Mouse (Mus musculus): ENCODE measurements around the gene Nebl. TPM values are rescaled to one million over a fixed set of nuclear protein-coding genes. Genes with fewer than 3 reads are reported as not detected.

The Nebl gene
- polyA plus RNA-seq, 1 experiment from 2014 or later: 0.22 TPM

DNA sequence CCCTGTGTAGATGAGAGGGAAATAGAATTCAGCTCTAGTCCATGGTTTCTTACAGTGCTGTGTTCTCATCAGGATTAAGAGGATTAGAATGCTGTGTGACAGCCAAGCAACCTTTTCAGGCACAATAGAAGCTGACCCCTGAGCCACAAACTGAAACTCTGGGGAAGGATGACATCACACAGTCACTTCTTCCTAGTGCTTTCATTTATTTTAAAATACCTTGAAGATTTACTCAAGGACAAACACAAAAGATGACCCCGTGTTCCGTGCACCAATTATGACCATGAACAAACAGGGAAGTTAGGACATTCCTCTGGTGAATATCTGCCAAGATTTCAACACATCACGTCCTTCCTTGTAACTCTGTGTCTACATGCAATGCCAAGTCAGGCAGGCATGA lies 121.0 kb downstream of the Nebl start:
- H3K36me3 ChIP-seq (ENCODE audit: control insufficient read depth, insufficient read depth): no peaks in the 10 kb centered on the region
- H3K4me2 ChIP-seq (replicated peaks; ENCODE audit: low read depth): no peak overlapping the region
- no peak overlapping the region for H3K9ac ChIP-seq (ENCODE audit: low read depth, low read length)
- WGBS: 44% methylated on average over 3 of the region's 3 CpGs
- no peaks in the 10 kb centered on the region for H3K27me3 ChIP-seq (replicated peaks; ENCODE audit: control insufficient read depth, insufficient read depth, low read length)
- no peak overlapping the region for H3K27ac ChIP-seq (ENCODE audit: low read depth, low read length)
- TF ChIP-seq CTCF (IDR thresholded peaks at IDR 0.05; ENCODE audit: low read depth): no peak
- no peak overlapping the region for H3K4me3 ChIP-seq (ENCODE audit: low read depth, low read length)
- H3K4me1 ChIP-seq (replicated peaks; ENCODE audit: control insufficient read depth, insufficient read depth, low read length): no peaks in the 10 kb centered on the region
- H3K9me3 ChIP-seq (ENCODE audit: control insufficient read depth): no peaks in the 10 kb centered on the region
- no peak for ATAC-seq

DNA sequence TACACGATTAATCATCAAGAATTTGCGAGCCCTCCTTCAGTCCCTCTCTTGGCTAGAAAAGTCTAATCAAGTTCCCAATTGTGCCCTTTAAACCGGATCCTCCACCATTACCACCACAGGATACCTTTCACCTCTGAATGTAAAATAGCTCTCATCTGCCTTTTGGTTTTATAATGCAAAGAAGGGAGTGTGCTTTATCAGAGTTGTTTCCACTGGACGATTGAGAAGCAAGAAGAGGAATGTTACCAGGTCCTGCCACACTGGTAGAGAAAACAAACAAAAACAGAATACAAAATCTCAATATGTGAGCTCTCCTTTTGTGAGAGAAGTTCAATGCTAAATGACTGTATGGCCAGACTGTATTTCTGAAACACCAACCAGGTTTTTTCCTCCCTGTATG lies 127.7 kb downstream of the Nebl start:
- ATAC-seq: no peak

DNA sequence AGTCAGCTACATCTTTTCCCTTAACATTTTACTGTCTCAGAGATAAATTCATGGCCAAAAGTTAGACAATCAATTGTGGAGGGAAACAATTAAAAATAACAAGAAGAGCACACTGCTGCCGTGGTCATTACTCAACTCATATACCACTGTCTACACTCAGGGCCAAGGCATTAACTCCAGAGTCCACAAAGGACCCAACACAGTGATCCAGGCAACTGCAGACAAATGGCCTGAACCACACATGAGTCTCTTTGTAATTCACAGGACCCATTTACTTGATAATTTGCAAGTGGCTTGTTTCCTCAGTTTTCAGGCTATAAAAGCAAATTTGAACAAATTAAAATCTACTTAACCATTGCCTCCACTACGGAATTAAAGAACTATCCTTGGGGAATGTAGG lies 130.6 kb downstream of the Nebl start:
- 79% methylated on average over 2 of the region's 2 CpGs for WGBS
- Histone ChIP-seq H3K4me2 (replicated peaks; ENCODE audit: low read depth) (no peak overlapping the region), H3K36me3 (ENCODE audit: control insufficient read depth, insufficient read depth) (no peaks in the 10 kb centered on the region), H3K4me1 (replicated peaks; ENCODE audit: control insufficient read depth, insufficient read depth, low read length) (no peaks in the 10 kb centered on the region), H3K9ac (ENCODE audit: low read depth, low read length) (no peak overlapping the region), H3K4me3 (ENCODE audit: low read depth, low read length) (no peak overlapping the region), H3K9me3 (ENCODE audit: control insufficient read depth) (no peaks in the 10 kb centered on the region), H3K27me3 (replicated peaks; ENCODE audit: control insufficient read depth, insufficient read depth, low read length) (no peaks in the 10 kb centered on the region), H3K27ac (ENCODE audit: low read depth, low read length) (no peak overlapping the region)
- no peak for TF ChIP-seq CTCF (IDR thresholded peaks at IDR 0.05; ENCODE audit: low read depth)
- no peak for ATAC-seq

More for the DNA sequence above, 127.7 kb downstream of the Nebl start:
- H3K9ac ChIP-seq (ENCODE audit: low read depth, low read length): no peak overlapping the region
- no peak overlapping the region for H3K4me2 ChIP-seq (replicated peaks; ENCODE audit: low read depth)
- no peaks in the 10 kb centered on the region for H3K9me3 ChIP-seq (ENCODE audit: control insufficient read depth)
- no peaks in the 10 kb centered on the region for H3K27me3 ChIP-seq (replicated peaks; ENCODE audit: control insufficient read depth, insufficient read depth, low read length)
- WGBS: 62% methylated on average over 4 of the region's 4 CpGs
- H3K27ac ChIP-seq (ENCODE audit: low read depth, low read length): no peak overlapping the region
- TF ChIP-seq CTCF (IDR thresholded peaks at IDR 0.05; ENCODE audit: low read depth): no peak
- no peak overlapping the region for H3K4me3 ChIP-seq (ENCODE audit: low read depth, low read length)
- H3K36me3 ChIP-seq (ENCODE audit: control insufficient read depth, insufficient read depth): no peaks in the 10 kb centered on the region
- H3K4me1 ChIP-seq (replicated peaks; ENCODE audit: control insufficient read depth, insufficient read depth, low read length): no peaks in the 10 kb centered on the region

DNA sequence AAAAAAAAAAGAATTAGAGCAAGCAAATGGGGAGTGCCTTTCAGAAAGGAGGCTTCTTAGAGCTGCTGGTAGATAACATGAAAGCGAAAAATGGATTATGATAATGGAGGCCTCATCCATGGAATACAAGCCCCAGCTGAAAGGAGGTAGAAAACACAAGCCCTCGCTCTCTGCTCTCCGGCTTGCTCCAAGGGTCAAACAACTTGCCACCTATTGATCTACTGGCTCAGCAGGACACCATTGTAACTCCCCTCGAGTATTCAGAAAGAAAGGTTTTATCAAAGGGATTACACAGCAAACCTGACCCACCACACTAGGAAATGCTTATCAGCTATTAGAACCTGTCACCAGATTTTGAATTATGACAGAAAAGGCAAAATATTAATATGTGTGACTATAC lies 131.4 kb downstream of the Nebl start:
- H3K9ac ChIP-seq (ENCODE audit: low read depth, low read length): no peak overlapping the region
- no peak for ATAC-seq
- no peaks in the 10 kb centered on the region for H3K36me3 ChIP-seq (ENCODE audit: control insufficient read depth, insufficient read depth)
- no peak overlapping the region for H3K4me2 ChIP-seq (replicated peaks; ENCODE audit: low read depth)
- H3K27ac ChIP-seq (ENCODE audit: low read depth, low read length): no peak overlapping the region
- no peaks in the 10 kb centered on the region for H3K9me3 ChIP-seq (ENCODE audit: control insufficient read depth)
- H3K4me1 ChIP-seq (replicated peaks; ENCODE audit: control insufficient read depth, insufficient read depth, low read length): no peaks in the 10 kb centered on the region
- no peak for TF ChIP-seq CTCF (IDR thresholded peaks at IDR 0.05; ENCODE audit: low read depth)
- 57% methylated on average over 4 of the region's 4 CpGs for WGBS
- H3K4me3 ChIP-seq (ENCODE audit: low read depth, low read length): no peak overlapping the region
- H3K27me3 ChIP-seq (replicated peaks; ENCODE audit: control insufficient read depth, insufficient read depth, low read length): no peaks in the 10 kb centered on the region

DNA sequence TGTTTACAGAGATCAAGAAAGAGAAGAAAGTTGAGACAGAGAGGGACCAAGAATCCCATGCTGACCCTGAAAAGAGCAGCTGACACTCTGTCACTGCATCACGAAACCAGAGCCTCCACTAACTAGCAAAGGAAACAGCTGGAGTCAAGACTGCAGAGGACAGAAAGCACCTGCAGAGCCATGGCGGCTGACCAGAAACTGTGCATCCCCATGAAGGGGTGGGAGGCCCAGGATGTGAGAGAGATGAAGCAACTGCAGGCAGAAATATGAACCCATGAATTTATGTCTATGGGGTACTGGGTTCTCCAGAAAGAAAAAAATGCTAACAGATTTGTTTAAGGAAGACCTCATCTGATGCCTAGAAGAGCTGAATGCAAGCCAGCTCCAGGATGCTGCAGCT lies 133.3 kb downstream of the Nebl start:
- Histone ChIP-seq H3K9me3 (ENCODE audit: control insufficient read depth) (no peaks in the 10 kb centered on the region), H3K27me3 (replicated peaks; ENCODE audit: control insufficient read depth, insufficient read depth, low read length) (no peaks in the 10 kb centered on the region), H3K4me3 (ENCODE audit: low read depth, low read length) (no peak overlapping the region), H3K4me2 (replicated peaks; ENCODE audit: low read depth) (no peak overlapping the region), H3K9ac (ENCODE audit: low read depth, low read length) (no peak overlapping the region), H3K4me1 (replicated peaks; ENCODE audit: control insufficient read depth, insufficient read depth, low read length) (no peaks in the 10 kb centered on the region), H3K36me3 (ENCODE audit: control insufficient read depth, insufficient read depth) (no peaks in the 10 kb centered on the region), H3K27ac (ENCODE audit: low read depth, low read length) (no peak overlapping the region)
- no peak for TF ChIP-seq CTCF (IDR thresholded peaks at IDR 0.05; ENCODE audit: low read depth)
- ATAC-seq: no peak
- 42% methylated on average over 2 of the region's 2 CpGs for WGBS

DNA sequence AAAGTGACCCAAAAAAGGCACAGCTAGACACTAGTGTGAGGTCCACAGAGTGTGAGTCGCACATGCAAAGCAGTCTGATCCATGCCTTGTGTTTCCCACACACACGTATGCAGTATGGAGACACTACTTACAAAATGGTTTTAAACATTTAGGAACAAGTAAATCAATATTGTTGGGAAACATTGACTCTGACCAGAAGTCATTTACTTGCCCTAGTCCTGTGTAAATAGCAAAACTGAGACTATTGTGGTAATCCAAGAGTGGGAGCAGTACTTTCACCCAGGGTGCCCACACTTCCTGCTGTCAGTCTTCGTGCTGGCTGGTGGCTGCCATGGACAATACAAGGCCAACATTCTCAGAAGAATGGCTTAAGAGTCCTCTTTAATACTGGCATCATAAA lies 141.6 kb downstream of the Nebl start:
- no peak overlapping the region for H3K4me2 ChIP-seq (replicated peaks; ENCODE audit: low read depth)
- WGBS: 87% methylated on average over 3 of the region's 3 CpGs
- ATAC-seq: no peak
- no peaks in the 10 kb centered on the region for H3K36me3 ChIP-seq (ENCODE audit: control insufficient read depth, insufficient read depth)
- H3K4me3 ChIP-seq (ENCODE audit: low read depth, low read length): no peak overlapping the region
- no peak for TF ChIP-seq CTCF (IDR thresholded peaks at IDR 0.05; ENCODE audit: low read depth)
- H3K27ac ChIP-seq (ENCODE audit: low read depth, low read length): no peak overlapping the region
- H3K9me3 ChIP-seq (ENCODE audit: control insufficient read depth): no peaks in the 10 kb centered on the region
- H3K27me3 ChIP-seq (replicated peaks; ENCODE audit: control insufficient read depth, insufficient read depth, low read length): no peaks in the 10 kb centered on the region
- no peak overlapping the region for H3K9ac ChIP-seq (ENCODE audit: low read depth, low read length)
- H3K4me1 ChIP-seq (replicated peaks; ENCODE audit: control insufficient read depth, insufficient read depth, low read length): no peaks in the 10 kb centered on the region

DNA sequence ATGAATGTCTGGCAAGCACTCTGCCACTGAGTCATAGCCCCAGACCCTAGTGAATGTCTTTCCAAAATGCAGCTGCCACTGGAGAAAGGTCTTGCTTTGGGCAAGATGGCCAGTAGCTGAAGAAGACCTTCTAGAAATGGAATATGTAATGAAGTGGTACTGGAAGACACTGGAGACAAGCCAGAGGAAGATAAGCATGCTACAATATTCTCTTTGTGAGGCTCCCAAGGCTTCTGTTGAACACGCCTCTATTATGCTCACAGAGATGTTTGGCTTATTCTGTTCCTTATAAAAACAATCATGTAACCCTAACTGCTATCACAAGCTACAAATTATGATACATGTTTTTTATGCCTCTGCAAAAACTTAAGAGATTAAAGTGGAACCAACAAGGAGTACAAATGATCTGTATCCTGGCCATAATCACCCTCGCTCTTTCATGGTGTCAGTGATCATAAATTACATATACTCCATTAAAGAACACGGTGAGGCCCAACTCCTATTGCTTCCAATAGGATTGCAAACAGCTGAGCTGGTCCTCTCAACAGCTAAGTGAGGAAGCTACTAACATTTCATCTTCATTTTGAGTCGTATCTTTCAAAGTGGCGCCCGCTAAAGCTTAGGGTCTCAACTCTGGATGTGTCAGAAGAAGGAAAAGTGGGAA lies 145.8 kb downstream of the Nebl start:
- WGBS: 86% methylated on average over 6 of the region's 6 CpGs
- no peak overlapping the region for H3K4me3 ChIP-seq (ENCODE audit: low read depth, low read length)
- ATAC-seq: no peak
- H3K27ac ChIP-seq (ENCODE audit: low read depth, low read length): no peak overlapping the region
- H3K9ac ChIP-seq (ENCODE audit: low read depth, low read length): no peak overlapping the region
- H3K4me1 ChIP-seq (replicated peaks; ENCODE audit: control insufficient read depth, insufficient read depth, low read length): no peaks in the 10 kb centered on the region
- no peaks in the 10 kb centered on the region for H3K27me3 ChIP-seq (replicated peaks; ENCODE audit: control insufficient read depth, insufficient read depth, low read length)
- no peaks in the 10 kb centered on the region for H3K9me3 ChIP-seq (ENCODE audit: control insufficient read depth)
- no peak overlapping the region for H3K4me2 ChIP-seq (replicated peaks; ENCODE audit: low read depth)
- TF ChIP-seq CTCF (IDR thresholded peaks at IDR 0.05; ENCODE audit: low read depth): no peak
- no peaks in the 10 kb centered on the region for H3K36me3 ChIP-seq (ENCODE audit: control insufficient read depth, insufficient read depth)
